Mouse (Mus musculus) forebrain, embryonic 10.5 days (tissue): ENCODE results near the gene Wwtr1. TPM values are rescaled to one million over a fixed set of nuclear protein-coding genes. Genes with fewer than 3 reads are reported as not detected.
A peak's percentile ranks its signal among the peaks of the same experiment; 100 is the strongest.

Experiments used
- DNase-seq: peaks from one replicate; pipeline ENCODE4 v3.0.0-alpha.2; 2017; ENCODE audit warnings: low spot score; ENCODE audit errors: extremely low spot score
- H3K27ac ChIP-seq: fragments of 300-500 bp; sonication (generic); 2 replicates; pipeline ENCODE4 v1.5.1; 2016; ENCODE audit warnings: mild to moderate bottlenecking
- H3K27me3 ChIP-seq: fragments of 300-500 bp; sonication (generic); 2 replicates; pipeline ENCODE4 v1.6.1; 2016; ENCODE audit warnings: mild to moderate bottlenecking; ENCODE audit not compliant: poor library complexity, severe bottlenecking
- H3K36me3 ChIP-seq: fragments of 300-500 bp; sonication (generic); replicated peaks from 2 replicates; pipeline ENCODE4 v1.6.1; 2016; ENCODE audit warnings: mild to moderate bottlenecking, moderate library complexity
- H3K4me1 ChIP-seq: fragments of 300-500 bp; sonication (generic); 2 replicates; pipeline ENCODE4 v1.6.1; 2016
- H3K4me3 ChIP-seq: fragments of 300-500 bp; sonication (generic); 2 replicates; pipeline ENCODE4 v1.5.1; 2016; ENCODE audit warnings: mild to moderate bottlenecking, moderate library complexity
- H3K9me3 ChIP-seq: fragments of 300-500 bp; sonication (generic); 2 replicates; pipeline ENCODE4 v1.6.1; 2016; ENCODE audit warnings: mild to moderate bottlenecking, moderate library complexity
- WGBS: fragments of 180-500 bp; shearing (Covaris S2); methylation state at CpG from one replicate; pipeline ENCODE4 v1.1.7; 2016; 5-methylcytosine and 5-hydroxymethylcytosine counted together
- polyA plus RNA-seq: library from polyadenylated mRNA; unstranded; fragments of >200 nt; fragmentation: Nextera tagmentation; extraction: Ambion mirVana; gene quantifications from 2 replicates; pipeline ENCODE4 v1.2.1, GENCODE M21; 2016

The Wwtr1 gene
- polyA plus RNA-seq, 1 experiment from 2014 or later, result 11.3 TPM

DNA sequence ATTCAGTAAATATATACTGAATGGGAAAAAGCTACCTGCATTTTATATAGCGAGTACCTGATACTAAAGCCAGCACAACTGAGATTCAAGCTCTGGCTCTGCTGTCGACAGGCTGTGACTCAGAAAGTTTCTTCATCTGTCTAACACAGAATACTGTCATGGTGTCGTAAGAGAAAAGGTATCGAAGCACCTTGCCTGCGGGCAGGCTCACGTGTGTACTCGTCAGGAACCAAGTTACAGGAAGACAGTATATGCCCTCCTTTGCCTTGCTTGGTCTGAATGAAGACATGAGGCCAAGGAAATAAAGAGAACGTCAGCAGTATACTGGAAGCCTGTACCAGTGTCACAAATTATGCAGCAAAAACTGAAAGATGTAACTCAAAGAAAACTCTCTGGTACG lies 74.9 kb downstream of the Wwtr1 start:
- DNase-seq, result no peak
- Histone ChIP-seq H3K9me3 (no peaks in the 10 kb centered on the region), H3K4me1 (peaks cover 11% of the 10 kb centered on the region), H3K36me3 (peaks cover 5% of the 10 kb centered on the region; the same call in 1 of the 2 replicates), H3K4me3 (no peak overlapping the region), H3K27me3 (no peaks in the 10 kb centered on the region), H3K27ac (no peak overlapping the region)
- WGBS, result 94% methylated on average over 9 of the region's 9 CpGs

DNA sequence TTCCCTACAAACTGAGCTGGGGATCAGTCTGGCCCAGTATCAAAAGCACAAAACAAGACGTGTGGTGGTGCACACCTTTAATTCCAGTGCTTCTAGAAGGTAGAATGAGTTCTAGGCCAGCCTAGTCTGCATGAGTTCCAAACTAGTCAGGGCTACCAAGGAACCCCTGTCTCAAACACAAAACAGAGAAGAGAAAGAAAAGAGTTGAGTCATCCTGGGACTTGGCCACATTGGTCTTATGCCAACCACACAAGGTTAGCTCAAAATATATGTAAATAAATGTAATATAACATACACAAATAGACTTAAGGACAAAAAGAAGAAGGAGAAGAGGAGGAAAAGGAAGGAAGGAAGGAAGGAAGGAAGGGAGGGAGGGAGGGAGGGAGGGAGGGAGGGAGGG lies 77.9 kb downstream of the Wwtr1 start:
- 87% methylated on average over 1 of the region's 1 CpGs for WGBS

DNA sequence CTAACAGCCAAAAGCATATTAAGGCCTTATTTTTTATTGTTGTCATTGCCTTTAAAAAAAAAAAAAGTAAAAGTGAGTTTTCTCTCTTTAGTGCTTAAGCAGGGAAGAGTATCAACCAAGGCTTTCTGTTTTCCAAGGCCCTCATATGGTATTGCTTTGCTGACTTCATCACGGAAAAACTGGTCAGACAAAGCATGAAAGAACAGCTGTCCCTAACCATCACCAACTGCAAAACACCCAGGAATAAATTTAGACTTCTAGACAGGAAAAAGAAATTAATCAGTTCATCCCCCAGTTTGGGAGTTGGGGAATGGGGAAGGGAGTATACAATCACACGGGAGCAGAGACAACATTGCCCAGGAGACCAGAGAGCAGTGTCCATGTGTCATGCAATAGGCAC lies 79.3 kb downstream of the Wwtr1 start:
- 85% methylated on average over 2 of the region's 2 CpGs for WGBS
- Histone ChIP-seq H3K4me3 (no peak overlapping the region), H3K27ac (no peak overlapping the region), H3K4me1 (no peaks in the 10 kb centered on the region; the same call in 1 of the 2 replicates), H3K36me3 (peaks cover 3% of the 10 kb centered on the region; the same call in 1 of the 2 replicates), H3K27me3 (no peaks in the 10 kb centered on the region), H3K9me3 (no peaks in the 10 kb centered on the region)
- DNase-seq, result no peak

More for the DNA sequence above, 77.9 kb downstream of the Wwtr1 start:
- H3K27ac ChIP-seq, result no peak overlapping the region
- H3K27me3 ChIP-seq, result no peaks in the 10 kb centered on the region
- no peak overlapping the region for H3K4me3 ChIP-seq
- H3K4me1 ChIP-seq, result no peaks in the 10 kb centered on the region; the same call in 1 of the 2 replicates
- peaks cover 5% of the 10 kb centered on the region; the same call in 1 of the 2 replicates for H3K36me3 ChIP-seq
- no peaks in the 10 kb centered on the region for H3K9me3 ChIP-seq
- no peak for DNase-seq

DNA sequence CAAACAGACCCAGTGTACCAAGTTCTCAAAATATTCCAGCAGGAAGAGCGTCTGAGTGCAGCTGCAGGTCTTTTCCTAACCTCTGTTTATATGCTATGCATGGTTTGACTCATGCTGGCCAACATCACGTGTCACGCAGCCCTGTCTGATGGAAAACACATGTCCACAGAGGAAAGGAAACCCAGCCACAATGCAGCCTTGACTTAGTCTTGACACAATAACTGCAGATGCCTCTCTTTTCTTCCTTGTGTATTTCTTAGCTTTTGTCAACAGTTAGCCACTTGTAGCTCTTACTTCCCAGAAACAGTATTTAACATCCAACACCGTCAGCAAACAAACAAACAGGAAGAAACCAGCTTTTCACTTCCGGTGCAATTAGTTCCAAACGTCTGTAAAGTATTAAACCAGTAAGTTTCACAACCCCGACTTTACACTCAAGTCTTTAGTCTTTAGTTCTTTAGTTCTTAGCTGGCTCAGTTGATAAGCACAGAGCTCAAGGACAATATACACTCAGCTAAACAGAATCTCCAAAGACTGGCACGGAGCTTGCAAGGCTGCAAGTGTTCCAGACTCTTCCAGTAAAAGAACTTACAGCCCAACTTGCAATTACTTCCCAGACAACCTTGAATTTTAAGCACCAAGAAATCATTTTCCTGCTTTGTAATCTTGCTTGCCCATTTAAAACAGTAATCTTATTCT lies 88.1 kb downstream of the Wwtr1 start:
- Histone ChIP-seq H3K9me3 (no peaks in the 10 kb centered on the region), H3K27ac (peak overlapping the region; percentile 63; the same call in 1 of the 2 replicates), H3K36me3 (no peaks in the 10 kb centered on the region), H3K4me1 (0 out of 2 replicates have a peak, but pooled peaks cover 5% of the 10 kb centered on the region), H3K27me3 (no peaks in the 10 kb centered on the region), H3K4me3 (no peak overlapping the region)
- WGBS, result 70% methylated on average over 8 of the region's 8 CpGs
- DNase-seq, result no peak

DNA sequence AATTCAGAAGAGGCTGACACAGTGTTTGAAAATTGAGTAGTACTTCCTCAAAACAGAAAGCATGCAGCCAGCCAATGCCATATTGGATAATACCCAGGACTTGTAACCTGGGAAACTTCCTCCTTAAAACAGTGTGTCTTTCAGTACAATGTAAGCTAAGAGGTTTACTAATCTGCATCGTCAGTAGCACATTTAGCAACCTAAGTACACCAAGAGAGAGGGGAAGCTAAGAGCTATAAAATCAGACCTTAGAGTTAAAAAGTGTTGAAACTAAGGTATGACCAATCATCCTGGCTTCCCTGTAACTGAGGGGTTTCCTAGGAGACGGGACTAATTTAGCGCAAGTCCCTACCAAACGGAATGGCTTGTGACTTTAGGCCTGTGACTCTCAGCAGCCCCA lies 89.6 kb downstream of the Wwtr1 start:
- Histone ChIP-seq H3K4me3 (no peak overlapping the region), H3K4me1 (0 out of 2 replicates have a peak, but pooled peaks cover 5% of the 10 kb centered on the region), H3K27ac (no peak overlapping the region), H3K9me3 (no peaks in the 10 kb centered on the region), H3K36me3 (no peaks in the 10 kb centered on the region), H3K27me3 (no peaks in the 10 kb centered on the region)
- DNase-seq, result no peak
- 78% methylated on average over 4 of the region's 4 CpGs for WGBS

DNA sequence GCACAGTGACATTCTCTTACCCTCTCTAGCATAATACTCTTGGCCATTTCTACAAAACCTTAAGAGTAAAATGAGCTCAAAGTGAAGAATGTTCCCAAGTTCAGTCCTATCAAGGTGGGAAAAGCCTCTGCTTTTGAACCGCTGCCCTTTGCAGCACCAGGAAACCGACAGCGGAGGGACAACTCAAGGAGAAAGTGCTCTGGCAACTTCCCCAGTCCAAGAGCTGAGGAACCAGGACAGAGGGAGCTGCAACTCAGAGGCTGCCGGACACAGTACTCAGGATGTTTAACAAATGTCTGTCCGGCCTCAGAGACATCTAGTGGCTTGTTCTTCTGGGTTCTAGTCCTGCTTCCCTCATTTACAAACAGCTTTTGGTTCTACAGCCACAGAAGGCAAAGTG lies 93.7 kb downstream of the Wwtr1 start:
- Histone ChIP-seq H3K27me3 (no peaks in the 10 kb centered on the region), H3K4me1 (0 out of 2 replicates have a peak, but pooled peaks cover 5% of the 10 kb centered on the region), H3K4me3 (no peak overlapping the region), H3K9me3 (no peaks in the 10 kb centered on the region), H3K36me3 (peaks cover 5% of the 10 kb centered on the region), H3K27ac (no peak overlapping the region)
- 88% methylated on average over 5 of the region's 5 CpGs for WGBS
- DNase-seq, result no peak

DNA sequence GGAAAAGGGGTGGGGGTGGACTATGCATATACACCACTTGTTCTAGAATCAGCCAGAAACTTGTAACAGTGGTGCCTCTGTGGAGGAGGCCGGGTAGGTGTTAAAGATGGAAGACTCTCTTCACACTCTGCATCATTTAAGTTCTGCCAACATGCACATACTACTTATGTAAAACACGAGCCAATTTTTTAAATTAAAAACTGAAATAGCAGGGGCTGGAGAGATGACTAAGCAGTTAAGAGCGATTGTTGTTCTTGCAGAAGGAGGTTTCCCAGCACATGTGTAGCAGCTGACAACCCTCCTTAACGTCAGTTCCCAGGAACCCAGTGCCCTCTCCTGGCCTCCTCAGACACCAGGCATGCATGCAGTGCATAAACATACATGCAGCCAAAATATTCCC lies 95.1 kb downstream of the Wwtr1 start:
- Histone ChIP-seq H3K4me1 (no peaks in the 10 kb centered on the region), H3K36me3 (peaks cover 10% of the 10 kb centered on the region), H3K27me3 (no peaks in the 10 kb centered on the region), H3K27ac (no peak overlapping the region), H3K4me3 (no peak overlapping the region), H3K9me3 (no peaks in the 10 kb centered on the region)
- no peak for DNase-seq
- WGBS, result 87% methylated on average over 4 of the region's 4 CpGs

DNA sequence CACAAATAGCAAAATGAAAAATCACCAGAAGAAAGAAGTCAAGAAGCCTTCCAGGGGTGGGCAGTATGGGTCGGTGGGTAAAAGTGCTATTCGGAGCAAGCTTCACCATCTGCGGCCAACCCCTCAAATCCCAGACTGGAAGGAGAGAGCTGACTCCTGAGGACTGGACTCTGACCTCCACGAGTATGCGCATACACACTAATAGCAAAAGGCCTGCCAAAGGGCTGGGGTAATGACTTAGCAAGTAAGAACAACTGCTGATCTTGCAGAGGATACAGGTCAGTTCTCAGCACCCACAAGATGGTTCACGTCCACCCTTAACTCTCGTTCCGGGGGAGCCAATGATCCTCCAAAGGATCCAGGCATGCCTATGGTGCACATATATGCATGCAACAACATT lies 101.3 kb downstream of the Wwtr1 start:
- Histone ChIP-seq H3K4me3 (no peak overlapping the region), H3K27me3 (no peaks in the 10 kb centered on the region), H3K9me3 (no peaks in the 10 kb centered on the region), H3K27ac (no peak overlapping the region), H3K4me1 (peaks cover 49% of the 10 kb centered on the region), H3K36me3 (peaks cover 10% of the 10 kb centered on the region)
- DNase-seq, result no peak
- WGBS, result 90% methylated on average over 8 of the region's 8 CpGs

DNA sequence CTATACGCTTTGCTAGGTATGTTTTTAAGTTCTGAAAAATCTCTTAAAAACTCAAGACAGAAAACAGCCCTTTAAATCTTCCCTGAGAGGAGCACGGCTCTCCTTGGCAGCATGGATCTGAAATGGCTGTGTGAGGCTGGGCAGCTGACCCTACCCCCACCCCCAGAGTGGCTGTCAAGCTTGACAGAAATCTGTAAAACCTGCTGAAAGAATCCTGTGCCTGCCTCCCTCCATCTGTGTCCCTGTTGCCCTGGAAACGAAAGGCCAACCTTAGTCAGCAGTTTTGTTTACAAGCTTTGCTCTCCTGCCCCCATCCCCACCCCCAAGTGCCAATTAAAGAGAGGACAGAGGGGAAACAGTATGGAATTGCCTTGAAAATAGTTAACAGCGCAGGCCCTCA lies 103.3 kb downstream of the Wwtr1 start:
- H3K27me3 ChIP-seq, result no peaks in the 10 kb centered on the region
- DNase-seq, result peak; percentile 72
- peak overlapping the region; percentile 88 for H3K27ac ChIP-seq
- peaks cover 49% of the 10 kb centered on the region for H3K4me1 ChIP-seq
- H3K4me3 ChIP-seq, result peak overlapping the region; percentile 10; the same call in 1 of the 2 replicates
- no peaks in the 10 kb centered on the region for H3K9me3 ChIP-seq
- peaks cover 10% of the 10 kb centered on the region for H3K36me3 ChIP-seq
- 38% methylated on average over 4 of the region's 4 CpGs for WGBS

DNA sequence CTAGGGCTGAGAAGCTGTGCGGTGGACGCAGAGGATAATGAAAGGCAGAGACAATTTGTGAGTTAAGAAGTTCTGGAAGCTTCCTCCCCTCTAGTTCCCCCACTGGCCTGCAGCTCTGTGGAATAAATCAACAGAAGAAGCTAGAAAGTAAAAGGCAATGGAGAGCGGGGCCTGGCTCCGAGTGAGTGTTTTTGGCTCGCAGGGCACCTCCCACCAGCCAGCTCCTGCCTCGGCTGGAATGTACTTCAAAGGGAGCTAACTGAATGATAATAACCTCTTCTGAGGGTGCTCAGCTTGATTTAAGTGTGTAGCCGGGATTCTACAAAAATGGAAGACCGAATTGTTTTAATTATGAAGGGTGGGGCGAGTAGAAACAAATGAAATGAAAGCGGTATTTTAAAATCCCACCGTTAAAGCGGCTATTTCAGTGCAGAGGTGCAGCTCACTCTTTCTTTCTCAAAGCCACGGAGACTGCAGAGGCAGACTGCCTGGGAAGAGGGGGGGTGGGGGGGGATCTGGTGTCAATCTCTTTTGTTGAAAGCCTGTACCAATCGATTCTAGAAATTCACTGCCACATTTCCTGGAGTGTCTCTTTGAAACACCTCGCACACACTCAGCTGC lies 104.6 kb downstream of the Wwtr1 start:
- no peaks in the 10 kb centered on the region for H3K27me3 ChIP-seq
- no peaks in the 10 kb centered on the region for H3K9me3 ChIP-seq
- H3K27ac ChIP-seq, result peak overlapping the region; percentile 88
- H3K4me3 ChIP-seq, result peak overlapping the region; percentile 36
- H3K36me3 ChIP-seq, result no peaks in the 10 kb centered on the region
- peak; percentile 55 for DNase-seq
- H3K4me1 ChIP-seq, result peaks cover 49% of the 10 kb centered on the region
- 2% methylated on average over 15 of the region's 15 CpGs for WGBS

DNA sequence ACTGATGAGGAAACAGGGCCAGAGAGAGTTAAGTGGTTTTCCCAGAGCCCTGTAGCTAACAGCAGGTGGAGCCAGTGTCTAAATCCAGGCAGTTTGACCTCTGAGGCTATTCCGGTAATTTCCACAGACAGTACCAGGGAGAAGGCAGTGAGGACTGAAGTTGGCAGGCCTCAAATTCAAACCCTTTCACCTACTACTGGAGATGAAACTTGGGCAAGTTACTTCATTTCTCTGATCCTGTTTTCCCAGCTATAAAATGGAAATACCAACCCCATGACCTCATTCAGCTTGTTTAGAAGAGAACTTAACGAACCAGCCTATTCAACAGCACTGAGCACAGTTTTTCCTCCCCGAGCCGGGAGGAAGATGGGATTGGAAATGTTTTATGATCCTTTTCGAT lies 105.4 kb downstream of the Wwtr1 start:
- peak; percentile 47 for DNase-seq
- peak overlapping the region; percentile 88 for H3K27ac ChIP-seq
- no peaks in the 10 kb centered on the region for H3K9me3 ChIP-seq
- H3K4me3 ChIP-seq, result peak overlapping the region; percentile 36; the same call in 1 of the 2 replicates
- 25% methylated on average over 5 of the region's 5 CpGs for WGBS
- H3K27me3 ChIP-seq, result no peaks in the 10 kb centered on the region
- peaks cover 49% of the 10 kb centered on the region for H3K4me1 ChIP-seq
- H3K36me3 ChIP-seq, result no peaks in the 10 kb centered on the region

DNA sequence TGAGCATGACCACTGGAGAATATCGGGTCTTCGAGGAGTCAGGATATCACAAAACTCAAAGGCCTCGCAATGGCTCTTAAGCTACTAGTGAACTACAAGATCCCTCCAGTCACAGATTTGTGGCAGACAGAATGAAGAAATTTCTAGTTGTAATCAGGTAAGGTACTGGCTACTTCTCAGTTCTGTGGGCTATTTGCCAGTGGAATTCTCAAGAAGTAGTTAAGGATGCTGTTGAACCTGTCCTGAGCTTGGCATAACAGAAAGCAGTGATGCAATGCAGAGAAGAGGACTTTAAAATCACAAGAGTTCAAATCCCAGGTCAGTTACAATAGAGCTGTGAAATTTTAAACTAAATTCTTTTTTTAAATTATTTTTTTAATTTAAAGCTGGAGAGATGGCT lies 106.4 kb downstream of the Wwtr1 start:
- 97% methylated on average over 3 of the region's 3 CpGs for WGBS
- Histone ChIP-seq H3K27ac (no peak overlapping the region), H3K36me3 (no peaks in the 10 kb centered on the region), H3K4me1 (peaks cover 43% of the 10 kb centered on the region), H3K9me3 (no peaks in the 10 kb centered on the region), H3K4me3 (no peak overlapping the region), H3K27me3 (no peaks in the 10 kb centered on the region)
- no peak for DNase-seq

DNA sequence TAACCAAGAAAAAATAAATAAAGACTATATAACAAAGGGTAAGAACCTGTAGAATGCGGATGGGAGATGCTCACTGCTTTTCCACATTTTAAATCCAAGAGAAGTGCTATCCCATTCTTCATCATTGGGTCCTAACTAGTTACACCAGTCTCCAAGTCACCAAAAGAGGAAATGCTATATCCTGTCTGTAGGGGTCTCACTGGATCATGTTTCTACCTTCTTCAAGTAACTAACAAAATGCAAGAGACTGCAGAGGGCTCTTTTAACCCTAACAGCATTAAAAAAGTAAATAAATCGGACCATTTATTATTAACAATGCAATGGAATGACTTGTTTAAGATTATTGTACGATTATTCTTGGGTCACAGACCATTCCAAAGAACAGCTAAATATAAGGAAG lies 109.4 kb downstream of the Wwtr1 start:
- Histone ChIP-seq H3K4me1 (peaks cover 15% of the 10 kb centered on the region), H3K4me3 (no peak overlapping the region), H3K36me3 (peaks cover 14% of the 10 kb centered on the region), H3K27me3 (no peaks in the 10 kb centered on the region), H3K9me3 (no peaks in the 10 kb centered on the region), H3K27ac (no peak overlapping the region)
- no peak for DNase-seq
- 70% methylated on average over 3 of the region's 3 CpGs for WGBS
